In genomic region chr17:5494832-5495231, GRCm38 (mm10) we compare ENCODE assay signal across 12 mouse cellular contexts. TPM values are rescaled to one million over a fixed set of nuclear protein-coding genes. Genes with fewer than 3 reads are reported as not detected.
A peak's percentile ranks its signal among the peaks of the same experiment; 100 is the strongest.
DNase-seq lines count a peak whose midpoint lies in the region; ATAC-seq and TF ChIP-seq lines count a peak whose summit lies in the region.
"Had no signal": no experiment of that assay in that cellular context is flagged by ENCODE, and none has a peak within 500 bp of the region (broad histone marks: within the 10 kb centered on the region; RNA-seq: fewer than 3 reads in every experiment).

No protein-coding gene starts in this region.

- no peak for TF ChIP-seq CTCF in G1E (IDR thresholded peaks at IDR 0.05; ENCODE audit: low read depth, low read length)

- no peak for DNase-seq in heart, postnatal 25 days (ENCODE audit: low spot score)
- no peak for DNase-seq in G1E (ENCODE audit: low spot score)
- no peak for DNase-seq in embryonic facial prominence, embryonic 14.5 days (ENCODE audit: low spot score)
- no peak for DNase-seq in natural killer cell, adult 2 months (ENCODE audit: low spot score in 2 of 2)
- DNase-seq in spleen, postnatal 4 days (ENCODE audit: low spot score in 2 of 2), result no peak
- no peak for DNase-seq in layer of hippocampus, adult 9-11 months
- DNase-seq: adrenal gland, postnatal 25 days; heart, adult 18-20 months; right cerebral cortex, postnatal 4 days; thymus, postnatal 4 days had no signal

- H3K4me2 ChIP-seq in heart, embryonic 13.5 days, result peak overlapping the region; percentile 100
- H3K4me2 ChIP-seq in embryonic facial prominence, embryonic 14.5 days (ENCODE audit: low read depth, low read length), result peak overlapping the region; percentile 98; the same call in 1 of the 2 replicates
- H3K4me2 ChIP-seq in liver, embryonic 15.5 days, result peak overlapping the region; percentile 97

- H3K36me3 ChIP-seq in heart, embryonic 13.5 days, result no peaks in the 10 kb centered on the region
- H3K36me3 ChIP-seq in G1E (replicated peaks), result peaks cover 37% of the 10 kb centered on the region
- no peaks in the 10 kb centered on the region for H3K36me3 ChIP-seq in embryonic facial prominence, embryonic 14.5 days (ENCODE audit: control insufficient read depth, insufficient read depth, low read length)
- peaks cover 28% of the 10 kb centered on the region for H3K36me3 ChIP-seq in liver, embryonic 15.5 days (replicated peaks)

- peak overlapping the region; percentile 74 for H3K4me3 ChIP-seq in heart, embryonic 13.5 days
- H3K4me3 ChIP-seq in G1E (ENCODE audit: low read depth, low read length), result peak overlapping the region; percentile 85; the same call in 1 of the 2 replicates
- peak overlapping the region; percentile 74; the same call in 1 of the 2 replicates for H3K4me3 ChIP-seq in embryonic facial prominence, embryonic 14.5 days (ENCODE audit: low read depth, low read length)
- peak overlapping the region; percentile 87 for H3K4me3 ChIP-seq in liver, embryonic 15.5 days (replicated peaks)

- H3K27ac ChIP-seq in heart, embryonic 13.5 days (replicated peaks), result no peak overlapping the region
- H3K27ac ChIP-seq in embryonic facial prominence, embryonic 14.5 days (replicated peaks; ENCODE audit: low read depth, low read length), result no peak overlapping the region
- H3K27ac ChIP-seq in liver, embryonic 15.5 days (replicated peaks), result peak overlapping the region; percentile 29

- H3K9ac ChIP-seq in heart, embryonic 13.5 days, result no peak overlapping the region
- H3K9ac ChIP-seq in embryonic facial prominence, embryonic 14.5 days (ENCODE audit: low read depth, low read length), result no peak overlapping the region
- H3K9ac ChIP-seq in liver, embryonic 15.5 days, result peak overlapping the region; percentile 95

- WGBS in heart, embryonic 13.5 days, result 81% methylated on average over 7 of the region's 7 CpGs
- 83% methylated on average over 7 of the region's 7 CpGs for WGBS in embryonic facial prominence, embryonic 14.5 days
- 82% methylated on average over 7 of the region's 7 CpGs for WGBS in liver, embryonic 15.5 days (ENCODE audit: insufficient replicate concordance)

- intact Hi-C loops in heart, postnatal 25 days (cut with DNase I), result loop anchor here (5.0 kb wide), 2 partner anchors 102 to 347 kb away; partner anchors contain the start of gene Snx9

- H3K9me3 ChIP-seq in heart, embryonic 13.5 days, result no peaks in the 10 kb centered on the region
- H3K9me3 ChIP-seq in G1E (replicated peaks), result no peaks in the 10 kb centered on the region
- no peaks in the 10 kb centered on the region for H3K9me3 ChIP-seq in embryonic facial prominence, embryonic 14.5 days (ENCODE audit: control insufficient read depth, low read length)
- H3K9me3 ChIP-seq in liver, embryonic 15.5 days (replicated peaks), result no peaks in the 10 kb centered on the region

- ATAC-seq in heart, embryonic 13.5 days (ENCODE audit: extremely low read depth, insufficient number of reproducible peaks, low FRiP score, low TSS enrichment), result no peak
- no peak for ATAC-seq in G1E (ENCODE audit: extremely low read depth, insufficient number of reproducible peaks, low FRiP score, poor library complexity, severe bottlenecking)
- no peak for ATAC-seq in embryonic facial prominence, embryonic 14.5 days (ENCODE audit: low read depth)
- no peak for ATAC-seq in liver, embryonic 15.5 days (ENCODE audit: insufficient read depth)

- H3K4me1 ChIP-seq in heart, embryonic 13.5 days, result peaks cover 22% of the 10 kb centered on the region
- peaks cover 82% of the 10 kb centered on the region for H3K4me1 ChIP-seq in G1E (ENCODE audit: insufficient read depth, low read depth, low read length)
- H3K4me1 ChIP-seq in embryonic facial prominence, embryonic 14.5 days (ENCODE audit: control insufficient read depth, insufficient read depth, low read length), result peaks cover 9% of the 10 kb centered on the region
- peaks cover 63% of the 10 kb centered on the region for H3K4me1 ChIP-seq in liver, embryonic 15.5 days (replicated peaks)

- H3K27me3 ChIP-seq in heart, embryonic 13.5 days (replicated peaks), result peaks cover 28% of the 10 kb centered on the region
- no peaks in the 10 kb centered on the region for H3K27me3 ChIP-seq in G1E (ENCODE audit: insufficient read depth, low read length)
- H3K27me3 ChIP-seq in embryonic facial prominence, embryonic 14.5 days (replicated peaks; ENCODE audit: control insufficient read depth, insufficient read depth, low read length), result peaks cover 10% of the 10 kb centered on the region; the same call in 1 of the 2 replicates
- peaks cover 5% of the 10 kb centered on the region; the same call in 1 of the 2 replicates for H3K27me3 ChIP-seq in liver, embryonic 15.5 days

RNA-seq across cellular contexts. Expression of gene Zdhhc14, which starts 2.5 kb away (rescaled TPM):
- polyA plus RNA-seq in heart, embryonic 13.5 days (2015; fragmentation: Nextera tagmentation; extraction: Ambion mirVana), result 1.2 and 1.3 TPM in 2 replicates
- 1 to 10 TPM; 3.3 to 4.7 TPM for total RNA-seq in heart, postnatal 25 days (2021)
- total RNA-seq in G1E (2014; fragmentation: Nextera tagmentation), result 4.9 and 21.4 TPM in 2 replicates
- total RNA-seq in G1E (2017), result 1.1 and 1.3 TPM in 2 replicates
- polyA plus RNA-seq in G1E (2012), result 7.3 and 9.1 TPM in 2 replicates
- 4.3 and 4.6 TPM in 2 replicates for polyA plus RNA-seq in embryonic facial prominence, embryonic 14.5 days (2014; fragmentation: Nextera tagmentation; extraction: Ambion mirVana)
- polyA plus RNA-seq in liver, embryonic 15.5 days (2015; fragmentation: Nextera tagmentation; extraction: Ambion mirVana), result 6.9 and 8.8 TPM in 2 replicates

RNA-seq across cellular contexts. Expression of gene Tmem242, which starts 54.8 kb away (rescaled TPM):
- 117 and 122 TPM in 2 replicates for polyA plus RNA-seq in heart, embryonic 13.5 days (2015; fragmentation: Nextera tagmentation; extraction: Ambion mirVana)
- total RNA-seq in heart, postnatal 25 days (2021), result 100 to 1,000 TPM; 151 to 159 TPM
- total RNA-seq in G1E (2014; fragmentation: Nextera tagmentation) (73.1 and 80.0 TPM in 2 replicates), G1E (2017) (52.6 and 65.3 TPM in 2 replicates)
- 10.2 and 22.7 TPM in 2 replicates for polyA plus RNA-seq in G1E (2012)
- polyA plus RNA-seq in embryonic facial prominence, embryonic 14.5 days (2014; fragmentation: Nextera tagmentation; extraction: Ambion mirVana), result 116 and 122 TPM in 2 replicates
- 34.4 and 38.5 TPM in 2 replicates for polyA plus RNA-seq in liver, embryonic 15.5 days (2015; fragmentation: Nextera tagmentation; extraction: Ambion mirVana)
